Mouse (Mus musculus) CH12.LX (cell line): ENCODE measurements around the gene Slc22a2. TPM values are rescaled to one million over a fixed set of nuclear protein-coding genes. Genes with fewer than 3 reads are reported as not detected.

Experiments
- DNase-seq: peaks from one replicate; pipeline ENCODE4 v3.0.0-alpha.2; 2013; ENCODE audit errors: extremely low read depth
- H3K27ac ChIP-seq: 2 replicates; pipeline ENCODE4 v1.5.1; 2012; ENCODE audit warnings: low read depth, mild to moderate bottlenecking, control low read depth, moderate library complexity; ENCODE audit not compliant: insufficient read depth
- H3K27me3 ChIP-seq: replicated peaks from 2 replicates; pipeline ENCODE3; 2012; ENCODE audit warnings: inconsistent platforms
- H3K36me3 ChIP-seq, 2 experiments: replicated peaks in 1 of 2; 2 replicates each; pipeline versions ENCODE3 to v1.6.1; 2012; ENCODE audit warnings: inconsistent platforms in 1 of 2, low read length in 1 of 2, mild to moderate bottlenecking in 1 of 2, mixed read lengths in 1 of 2, moderate library complexity in 1 of 2; ENCODE audit not compliant: control insufficient read depth in 1 of 2, insufficient read depth in 1 of 2
- H3K4me1 ChIP-seq, 2 experiments: 2 replicates each; pipeline ENCODE4 v1.6.1; 2012; ENCODE audit warnings: inconsistent platforms in 1 of 2, moderate library complexity in 1 of 2; ENCODE audit not compliant: insufficient read depth in 2 of 2, control insufficient read depth in 1 of 2
- H3K4me2 ChIP-seq: 2 replicates; pipeline ENCODE4 v1.6.1; 2012; ENCODE audit warnings: low read depth, mild to moderate bottlenecking, control low read depth; ENCODE audit not compliant: poor library complexity, insufficient read depth, severe bottlenecking
- H3K4me3 ChIP-seq, 3 experiments: fragments of 150-350 bp in 1 of 3; sonication (generic) in 1 of 3; replicated peaks in 1 of 3; 2 replicates each; pipeline versions ENCODE3 to v1.5.1; 2011 to 2012; ENCODE audit warnings: low read depth in 2 of 3, low read length in 2 of 3, mild to moderate bottlenecking in 2 of 3, moderate library complexity in 2 of 3, control low read depth in 1 of 3, improper control_type of control experiment in 1 of 3, inconsistent platforms in 1 of 3, mixed read lengths in 1 of 3; ENCODE audit not compliant: poor library complexity in 1 of 3
- H3K79me2 ChIP-seq: replicated peaks from 2 replicates; pipeline ENCODE4 v1.6.1; 2012; ENCODE audit warnings: mild to moderate bottlenecking, moderate library complexity; ENCODE audit not compliant: control insufficient read depth, poor library complexity, insufficient read depth, severe bottlenecking; ENCODE audit errors: extremely low read depth
- H3K9ac ChIP-seq: 2 replicates; pipeline ENCODE4 v1.6.1; 2012; ENCODE audit warnings: low read depth, mild to moderate bottlenecking, control low read depth, moderate library complexity; ENCODE audit not compliant: insufficient read depth
- H3K9me3 ChIP-seq: replicated peaks from 2 replicates; pipeline ENCODE3; 2012; ENCODE audit warnings: low read length, inconsistent platforms, mixed read lengths
- BHLHE40 ChIP-seq: IDR thresholded peaks from 2 replicates; pipeline ENCODE4 v1.6.1; 2011; ENCODE audit warnings: mild to moderate bottlenecking, low read depth, low read length, improper control_type of control experiment
- E2F4 ChIP-seq: IDR thresholded peaks from 2 replicates; pipeline ENCODE4 v1.6.1; 2011; ENCODE audit warnings: low read depth, low read length, improper control_type of control experiment; ENCODE audit not compliant: insufficient replicate concordance
- ETS1 ChIP-seq: conservative IDR thresholded peaks from 2 replicates; pipeline ENCODE4 v1.6.1; 2012; ENCODE audit warnings: low read depth, mild to moderate bottlenecking, inconsistent platforms, low read length, improper control_type of control experiment, moderate library complexity
- GABPA ChIP-seq: IDR thresholded peaks from 2 replicates; pipeline ENCODE4 v1.6.1; 2012; ENCODE audit warnings: low read depth, low read length, improper control_type of control experiment, inconsistent platforms; ENCODE audit not compliant: insufficient replicate concordance
- HCFC1 ChIP-seq: IDR thresholded peaks from 2 replicates; pipeline ENCODE4 v1.6.1; 2012; ENCODE audit warnings: low read depth, mild to moderate bottlenecking, inconsistent platforms, low read length, improper control_type of control experiment
- KAT2A ChIP-seq: IDR thresholded peaks from 2 replicates; pipeline ENCODE4 v1.6.1; 2012; ENCODE audit warnings: low read length, improper control_type of control experiment, inconsistent platforms; ENCODE audit not compliant: insufficient replicate concordance
- MAX ChIP-seq: IDR thresholded peaks from 2 replicates; pipeline ENCODE4 v1.6.1; 2011; ENCODE audit warnings: low read length, improper control_type of control experiment
- MAZ ChIP-seq: IDR thresholded peaks from 2 replicates; pipeline ENCODE4 v1.6.1; 2012; ENCODE audit warnings: low read depth, mild to moderate bottlenecking, inconsistent platforms, low read length, improper control_type of control experiment, moderate library complexity
- SMC3 ChIP-seq: IDR thresholded peaks from 2 replicates; pipeline ENCODE4 v1.6.1; 2011; ENCODE audit warnings: low read depth, low read length, improper control_type of control experiment
- dilution Hi-C: fragments of 300-500 bp; cut with MboI; formaldehyde crosslinking; loops from 2 replicates; pipeline ENCODE4 v1.14.3; 2020; ENCODE audit warnings: low sequenced_read_pairs; ENCODE audit not compliant: extremely low pct_unique_long_range_greater_than_20kb, extremely low pct_ligation_motif_present
- in situ Hi-C: fragments of 300-500 bp; cut with MboI; formaldehyde crosslinking; loops from 3 replicates; pipeline ENCODE4 v1.14.3; 2019; ENCODE audit warnings: low sequenced_read_pairs, low pct_ligation_motif_present, low pct_unique_long_range_greater_than_20kb, mixed read lengths
- polyA plus RNA-seq: library from polyadenylated mRNA; unstranded; fragments of >175 nt; gene quantifications from 2 replicates; pipeline ENCODE4 v1.2.1, GENCODE M21; 2012; ENCODE audit warnings: low read depth; ENCODE audit not compliant: insufficient read length
- total RNA-seq, 2 experiments: library from RNA; depleted of rRNA; stranded (reverse); fragments of 300-350 nt in 1 of 2; fragments of >200 nt in 1 of 2; gene quantifications; 2 replicates each; pipeline ENCODE4 v1.2.3; 2012 to 2014

Gene Slc22a2
- total and polyA plus RNA-seq, 3 experiments, result not detected

DNA sequence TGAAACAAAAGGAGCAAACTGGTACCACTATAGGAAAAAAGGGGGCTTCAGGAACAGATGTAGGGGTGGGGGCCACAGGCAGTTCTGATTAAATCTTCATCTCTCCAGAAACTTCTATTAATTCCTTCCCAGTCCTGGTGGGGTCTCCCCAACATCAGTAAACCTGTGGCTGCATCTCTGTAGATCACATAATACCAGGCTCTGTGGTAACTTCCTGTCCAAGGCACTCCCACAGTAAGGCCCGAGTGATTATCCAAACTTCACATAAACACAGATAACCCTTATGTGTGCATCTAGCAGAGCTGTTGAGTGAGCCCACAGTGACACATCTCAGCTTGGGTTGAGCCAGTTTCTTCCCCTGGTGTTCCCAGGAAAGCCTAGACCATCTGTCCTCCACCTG is 22.7 kb downstream of the Slc22a2 start:
- Histone ChIP-seq H3K27ac (no peak overlapping the region), H3K4me3 (no peak overlapping the region), H3K27me3 (no peaks in the 10 kb centered on the region), H3K4me2 (no peak overlapping the region), H3K4me1 (no peaks in the 10 kb centered on the region), H3K36me3 (no peaks in the 10 kb centered on the region), H3K79me2 (no peaks in the 10 kb centered on the region), H3K9ac (no peak overlapping the region), H3K9me3 (no peaks in the 10 kb centered on the region)
- in situ Hi-C loops, result no loop called here
- TF ChIP-seq E2F4, result no peak
- TF ChIP-seq BHLHE40, result no peak
- TF ChIP-seq GABPA, result no peak
- no peak for DNase-seq
- dilution Hi-C loops, result no loop called here

DNA sequence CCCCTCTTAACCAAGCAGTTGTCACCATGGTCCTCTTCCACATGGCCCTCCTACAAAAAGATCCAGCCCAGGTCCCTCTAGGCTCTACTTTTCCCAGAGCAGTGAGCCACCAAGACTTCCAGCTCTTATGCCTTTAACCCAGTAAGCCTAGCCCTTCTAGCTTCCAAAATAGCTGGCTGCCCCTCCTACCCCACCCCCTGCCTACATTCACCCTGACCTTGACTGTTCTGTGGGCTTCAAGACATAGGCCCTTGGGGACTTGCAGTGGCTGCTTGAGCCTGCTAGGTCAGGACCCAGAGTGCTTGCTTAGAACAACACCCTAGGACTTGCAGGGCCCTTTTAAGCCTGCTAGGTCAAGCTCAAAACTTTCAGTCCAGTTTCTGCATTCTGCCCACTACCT is 23.3 kb downstream of the Slc22a2 start:
- TF ChIP-seq MAX, result no peak
- no peak for TF ChIP-seq KAT2A
- no peak for TF ChIP-seq HCFC1
- TF ChIP-seq SMC3, result no peak
- no peak for TF ChIP-seq ETS1
- Histone ChIP-seq H3K9ac (no peak overlapping the region), H3K4me3 (no peak overlapping the region), H3K4me1 (no peaks in the 10 kb centered on the region), H3K79me2 (no peaks in the 10 kb centered on the region), H3K27me3 (no peaks in the 10 kb centered on the region), H3K27ac (no peak overlapping the region), H3K36me3 (no peaks in the 10 kb centered on the region), H3K9me3 (no peaks in the 10 kb centered on the region), H3K4me2 (no peak overlapping the region)
- dilution Hi-C loops, result no loop called here
- DNase-seq, result no peak
- in situ Hi-C loops, result no loop called here

DNA sequence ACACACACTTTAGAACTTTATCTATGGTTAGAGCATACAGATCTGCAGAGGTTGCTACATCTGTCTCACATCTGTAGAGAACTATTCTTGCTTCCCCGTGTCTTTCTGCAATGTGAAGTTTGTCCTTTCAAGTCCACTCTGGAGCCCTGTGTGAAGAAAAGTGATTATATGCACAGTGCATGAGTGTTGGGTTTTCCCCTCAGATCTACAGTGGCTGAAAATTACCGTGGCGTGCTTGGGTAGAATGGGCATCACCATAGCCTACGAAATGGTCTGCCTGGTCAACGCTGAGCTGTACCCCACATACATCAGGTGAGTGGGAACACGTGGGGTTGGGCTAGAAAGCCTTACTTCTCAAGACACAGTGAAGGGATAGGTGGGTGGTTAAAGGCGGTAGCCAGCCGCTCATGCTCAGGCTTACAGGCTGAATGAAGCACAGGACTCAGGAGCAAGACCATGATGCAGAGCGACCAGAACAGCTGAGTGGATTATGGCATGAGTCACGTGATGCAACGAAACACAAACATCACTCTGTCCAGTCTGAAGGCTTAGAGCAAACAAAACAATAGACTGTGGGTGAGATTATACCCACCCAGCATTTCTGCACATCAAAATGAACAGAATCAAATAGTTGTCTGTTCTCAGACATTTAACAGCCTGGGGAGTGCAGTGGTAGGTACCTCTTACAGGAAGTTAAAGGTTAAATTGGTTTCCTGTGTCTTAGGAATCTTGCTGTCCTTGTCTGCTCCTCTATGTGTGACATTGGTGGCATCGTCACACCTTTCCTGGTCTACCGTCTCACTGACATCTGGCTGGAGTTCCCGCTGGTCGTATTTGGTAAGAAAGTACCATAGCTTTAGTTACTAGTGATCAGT is 30.8 kb downstream of the Slc22a2 start:
- H3K9ac ChIP-seq, result no peak overlapping the region
- no peaks in the 10 kb centered on the region for H3K36me3 ChIP-seq
- TF ChIP-seq MAZ, result no peak
- TF ChIP-seq GABPA, result no peak
- 0 out of 2 replicates have a peak, but pooled peaks have one; percentile 7 for TF ChIP-seq BHLHE40
- TF ChIP-seq, all 38 proteins: peak for 1
- Histone ChIP-seq H3K4me3 (no peak overlapping the region), H3K4me2 (no peak overlapping the region), H3K27ac (no peak overlapping the region), H3K4me1 (peaks cover 3 to 4% of the 10 kb centered on the region in 2 experiments; a peak in 1 of 4 replicates), H3K79me2 (no peaks in the 10 kb centered on the region), H3K27me3 (no peaks in the 10 kb centered on the region), H3K9me3 (no peaks in the 10 kb centered on the region)
- dilution Hi-C loops (no loop called here), in situ Hi-C loops (no loop called here)
- DNase-seq, result no peak
